Mouse (Mus musculus) testis, adult 2 months (tissue): Measurements from ENCODE around the gene Fosb.

Source experiments
- CTCF ChIP-seq: fragments of 200-500 bp; IDR thresholded peaks from 2 replicates; pipeline ENCODE4 v1.5.1; 2012; ENCODE audit warnings: low read depth, mild to moderate bottlenecking, inconsistent platforms, low read length, moderate library complexity; ENCODE audit not compliant: control insufficient read depth, insufficient read depth, insufficient replicate concordance
- POLR2A ChIP-seq: fragments of 200-500 bp; IDR thresholded peaks from 2 replicates; pipeline ENCODE4 v1.6.1; 2012; ENCODE audit warnings: low read depth, mild to moderate bottlenecking, inconsistent platforms, low read length, moderate library complexity; ENCODE audit not compliant: control insufficient read depth

DNA sequence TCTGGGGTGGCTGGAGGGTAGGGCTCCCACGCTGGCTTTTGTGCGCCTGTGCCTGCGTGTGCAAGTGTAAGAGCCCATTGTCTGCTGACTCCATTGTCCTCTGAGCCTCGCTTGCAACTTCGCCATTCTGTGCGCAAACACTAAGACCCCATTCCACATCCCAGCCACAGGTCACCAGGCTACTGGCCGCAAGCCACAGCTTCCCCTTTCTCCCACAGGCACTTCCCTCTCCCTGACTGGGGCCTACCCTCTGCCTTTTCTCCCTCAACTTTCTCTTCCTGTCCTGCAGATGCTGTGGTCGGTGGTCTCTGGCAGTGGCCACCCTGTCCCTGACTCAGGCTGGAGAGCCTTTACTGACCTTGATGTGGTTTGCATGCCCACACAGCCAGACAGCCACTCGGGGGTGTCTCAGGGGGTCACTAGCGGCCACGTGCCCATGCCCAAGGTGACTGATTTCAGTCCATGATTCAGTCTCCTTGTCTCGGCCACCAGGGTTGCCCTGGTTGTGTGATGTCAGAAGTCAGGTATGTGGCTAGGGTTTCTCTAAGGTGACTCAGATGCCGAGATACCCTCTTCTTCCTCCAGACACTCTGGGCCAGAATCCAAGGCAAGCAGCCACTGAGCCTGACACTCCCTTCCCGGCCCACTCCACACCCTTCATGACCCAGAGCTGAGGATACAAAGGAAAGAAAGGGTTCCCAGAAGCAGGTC is 6.8 kb upstream of the Fosb start:
- no peak for TF ChIP-seq CTCF
- TF ChIP-seq POLR2A = no peak
